Mouse (Mus musculus) heart, postnatal 0 days (tissue): ENCODE measurements around the gene Sec24c. TPM values are rescaled to one million over a fixed set of nuclear protein-coding genes. Genes with fewer than 3 reads are reported as not detected.

ENCODE experiments used
- ATAC-seq: fragments of 200-750 bp; cut with Nextera tagmentation; 2 replicates; pipeline ENCODE4 v1.8.0; 2017; ENCODE audit warnings: low read depth, moderate number of reproducible peaks, moderate library complexity; ENCODE audit not compliant: insufficient read depth
- DNase-seq: peaks from one replicate; pipeline ENCODE4 v3.0.0-alpha.2; 2016; ENCODE audit warnings: low spot score
- H3K27ac ChIP-seq: fragments of 300-500 bp; sonication (generic); 2 replicates; pipeline ENCODE4 v1.5.1; 2014; ENCODE audit warnings: low read depth, mild to moderate bottlenecking
- H3K27me3 ChIP-seq: fragments of 300-500 bp; sonication (generic); 2 replicates; pipeline ENCODE4 v1.6.1; 2014; ENCODE audit warnings: low read length, mixed read lengths; ENCODE audit not compliant: control insufficient read depth, insufficient read depth
- H3K36me3 ChIP-seq: fragments of 300-500 bp; sonication (generic); replicated peaks from 2 replicates; pipeline ENCODE4 v1.6.1; 2014; ENCODE audit warnings: low read length, mixed read lengths; ENCODE audit not compliant: control insufficient read depth, insufficient read depth
- H3K4me1 ChIP-seq: fragments of 300-500 bp; sonication (generic); 2 replicates; pipeline ENCODE4 v1.6.1; 2014; ENCODE audit warnings: antibody characterized with exemption; ENCODE audit not compliant: control insufficient read depth, insufficient read depth
- H3K4me2 ChIP-seq: fragments of 300-500 bp; sonication (generic); 2 replicates; pipeline ENCODE4 v1.6.1; 2014; ENCODE audit warnings: low read depth, mild to moderate bottlenecking, low read length, moderate library complexity
- H3K4me3 ChIP-seq: fragments of 300-500 bp; sonication (generic); 2 replicates; pipeline ENCODE4 v1.5.1; 2014; ENCODE audit warnings: low read depth, low read length
- H3K9ac ChIP-seq: fragments of 300-500 bp; sonication (generic); replicated peaks from 2 replicates; pipeline ENCODE4 v1.6.1; 2014; ENCODE audit warnings: low read depth, low read length, mixed read lengths
- H3K9me3 ChIP-seq: fragments of 300-500 bp; sonication (generic); replicated peaks from 2 replicates; pipeline ENCODE4 v1.6.1; 2016; ENCODE audit warnings: low read length; ENCODE audit not compliant: control insufficient read depth
- CTCF ChIP-seq: IDR thresholded peaks from 2 replicates; pipeline ENCODE4 v1.5.1; 2016; ENCODE audit warnings: antibody characterized with exemption, control low read depth, low read depth
- EP300 ChIP-seq: IDR thresholded peaks from 2 replicates; pipeline ENCODE4 v1.6.1; 2016; ENCODE audit warnings: antibody characterized with exemption, low read depth
- WGBS: fragments of 180-500 bp; shearing (Covaris S2); extraction: QIAGEN DNeasy Blood & Tissue Kit; methylation state at CpG from one replicate; pipeline ENCODE4 v1.1.7; 2014; 5-methylcytosine and 5-hydroxymethylcytosine counted together
- polyA plus RNA-seq: library from polyadenylated mRNA; unstranded; fragments of >200 nt; fragmentation: Nextera tagmentation; extraction: Ambion mirVana; gene quantifications from 2 replicates; pipeline ENCODE4 v1.2.1, GENCODE M21; 2015
- total RNA-seq: library from RNA; depleted of rRNA; stranded (reverse); fragments of >200 nt; gene quantifications from 2 replicates; pipeline ENCODE4 v1.2.3, GENCODE M21; 2014; ENCODE audit warnings: low replicate concordance

The Sec24c gene
- total and polyA plus RNA-seq, 2 experiments from 2014 or later, result 42.9 to 71.2 TPM

DNA sequence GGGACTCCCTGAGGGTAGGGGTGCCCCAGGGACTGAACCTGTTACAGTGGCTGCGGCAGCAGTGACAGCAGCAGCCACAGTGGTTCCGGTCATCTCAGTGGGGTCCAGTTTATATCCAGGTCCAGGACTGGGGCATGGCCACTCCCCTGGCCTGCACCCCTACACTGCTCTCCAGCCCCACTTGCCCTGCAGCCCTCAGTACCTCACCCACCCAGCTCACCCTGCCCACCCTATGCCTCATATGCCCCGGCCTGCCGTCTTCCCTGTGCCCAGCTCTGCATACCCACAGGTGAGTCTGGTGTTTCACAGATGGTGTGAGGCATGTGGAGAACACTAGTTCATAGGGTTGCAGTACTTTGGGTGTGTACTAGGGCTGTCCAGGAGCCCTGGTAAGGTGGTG lies 47.3 kb downstream of the Sec24c start:
- no peak overlapping the region for H3K4me3 ChIP-seq
- TF ChIP-seq EP300 (no peak), CTCF (no peak)
- WGBS, result 80% methylated on average over 4 of the region's 4 CpGs
- H3K4me1 ChIP-seq, result 0 out of 2 replicates have a peak, but pooled peaks cover 6% of the 10 kb centered on the region
- no peak overlapping the region for H3K9ac ChIP-seq
- H3K27ac ChIP-seq, result no peak overlapping the region
- peaks cover 98% of the 10 kb centered on the region for H3K36me3 ChIP-seq
- H3K4me2 ChIP-seq, result no peak overlapping the region
- H3K9me3 ChIP-seq, result no peaks in the 10 kb centered on the region
- no peaks in the 10 kb centered on the region for H3K27me3 ChIP-seq
- DNase-seq, result no peak
- no peak for ATAC-seq

GRCm38 (mm10) chr14:20723006-20723405 lies 48.9 kb downstream of the Sec24c start:
- Histone ChIP-seq H3K9me3 (no peaks in the 10 kb centered on the region), H3K9ac (no peak overlapping the region), H3K27me3 (no peaks in the 10 kb centered on the region), H3K27ac (no peak overlapping the region), H3K36me3 (peaks cover 98% of the 10 kb centered on the region), H3K4me1 (0 out of 2 replicates have a peak, but pooled peaks cover 6% of the 10 kb centered on the region), H3K4me3 (no peak overlapping the region), H3K4me2 (no peak overlapping the region)
- 84% methylated on average over 12 of the region's 12 CpGs for WGBS
- ATAC-seq (no peak), DNase-seq (no peak)
- TF ChIP-seq EP300 (no peak), CTCF (no peak)

GRCm38 (mm10) chr14:20724043-20724442 lies 49.9 kb downstream of the Sec24c start:
- WGBS, result 9% methylated on average over 5 of the region's 5 CpGs
- DNase-seq, result peak; percentile 46
- TF ChIP-seq EP300, result no peak
- TF ChIP-seq CTCF, result peak; percentile 74
- Histone ChIP-seq H3K27ac (no peak overlapping the region), H3K4me3 (no peak overlapping the region), H3K4me1 (0 out of 2 replicates have a peak, but pooled peaks cover 6% of the 10 kb centered on the region), H3K4me2 (no peak overlapping the region), H3K36me3 (peaks cover 98% of the 10 kb centered on the region), H3K9me3 (no peaks in the 10 kb centered on the region), H3K27me3 (no peaks in the 10 kb centered on the region), H3K9ac (no peak overlapping the region)
- ATAC-seq, result no peak

GRCm38 (mm10) chr14:20725660-20726339 lies 51.7 kb downstream of the Sec24c start:
- DNase-seq (no peak), ATAC-seq (no peak)
- Histone ChIP-seq H3K36me3 (peaks cover 98% of the 10 kb centered on the region), H3K27me3 (no peaks in the 10 kb centered on the region), H3K4me2 (no peak overlapping the region), H3K4me1 (0 out of 2 replicates have a peak, but pooled peaks cover 6% of the 10 kb centered on the region), H3K4me3 (no peak overlapping the region), H3K9me3 (no peaks in the 10 kb centered on the region), H3K9ac (no peak overlapping the region; the same call in 1 of the 2 replicates), H3K27ac (peak overlapping the region; percentile 58)
- TF ChIP-seq EP300, result no peak
- TF ChIP-seq CTCF, result no peak
- 32% methylated on average over 6 of the region's 6 CpGs for WGBS

- no peaks in the 10 kb centered on the region for H3K27me3 ChIP-seq
- TF ChIP-seq CTCF (no peak), EP300 (no peak)
- peaks cover 75% of the 10 kb centered on the region for H3K36me3 ChIP-seq
- H3K4me2 ChIP-seq, result no peak overlapping the region
- H3K4me1 ChIP-seq, result peaks cover 16% of the 10 kb centered on the region
- WGBS, result 87% methylated on average over 9 of the region's 9 CpGs
- H3K9ac ChIP-seq, result no peak overlapping the region
- H3K27ac ChIP-seq, result no peak overlapping the region
- H3K4me3 ChIP-seq, result no peak overlapping the region
- ATAC-seq (no peak), DNase-seq (no peak)
- no peaks in the 10 kb centered on the region for H3K9me3 ChIP-seq
Observed at GRCm38 (mm10) chr14:20729871-20730270, 55.8 kb downstream of the Sec24c start.
